Comparison of ENCODE assay signal across 10 mouse cellular contexts in genomic region chr13:112417163-112417523, GRCm38 (mm10). TPM values are rescaled to one million over a fixed set of nuclear protein-coding genes. Genes with fewer than 3 reads are reported as not detected.
A peak's percentile ranks its signal among the peaks of the same experiment; 100 is the strongest.
DNase-seq lines count a peak whose midpoint lies in the region; ATAC-seq and TF ChIP-seq lines count a peak whose summit lies in the region.
"Had no signal": no experiment of that assay in that cellular context is flagged by ENCODE, and none has a peak within 500 bp of the region (broad histone marks: within the 10 kb centered on the region; RNA-seq: fewer than 3 reads in every experiment).

No protein-coding gene starts in this region.

- DNase-seq in heart, embryonic 10.5 days (ENCODE audit: low spot score), result no peak
- DNase-seq in heart, adult 8-10 months (ENCODE audit: low spot score), result no peak
- DNase-seq in midbrain, embryonic 10.5 days (ENCODE audit: low spot score), result peak; percentile 37
- no peak for DNase-seq in midbrain, postnatal 0 days (ENCODE audit: low spot score)
- no peak for DNase-seq in heart, postnatal 0 days (ENCODE audit: low spot score)
- DNase-seq in left cerebral cortex, adult 11 months (ENCODE audit: low spot score), result no peak
- DNase-seq: right cerebral cortex, adult 18-20 months had no signal

- WGBS in heart, embryonic 10.5 days, result 25% methylated on average over 4 of the region's 4 CpGs
- WGBS in midbrain, embryonic 10.5 days, result 44% methylated on average over 4 of the region's 4 CpGs
- WGBS in midbrain, postnatal 0 days, result 50% methylated on average over 4 of the region's 4 CpGs
- 46% methylated on average over 4 of the region's 4 CpGs for WGBS in heart, postnatal 0 days
- 50% methylated on average over 4 of the region's 4 CpGs for WGBS in forebrain, embryonic 15.5 days

- no peaks in the 10 kb centered on the region for H3K27me3 ChIP-seq in heart, embryonic 10.5 days (ENCODE audit: insufficient read depth, poor library complexity, severe bottlenecking)
- no peaks in the 10 kb centered on the region for H3K27me3 ChIP-seq in midbrain, embryonic 10.5 days (ENCODE audit: low read depth, poor library complexity, severe bottlenecking)
- no peaks in the 10 kb centered on the region for H3K27me3 ChIP-seq in midbrain, postnatal 0 days (ENCODE audit: insufficient read depth, low read length)
- no peaks in the 10 kb centered on the region for H3K27me3 ChIP-seq in heart, postnatal 0 days (ENCODE audit: control insufficient read depth, insufficient read depth, low read length)
- no peaks in the 10 kb centered on the region for H3K27me3 ChIP-seq in myocyte (ENCODE audit: control insufficient read depth, insufficient read depth, insufficient read length)
- no peaks in the 10 kb centered on the region for H3K27me3 ChIP-seq in forebrain, embryonic 15.5 days
- H3K27me3 ChIP-seq: midbrain, embryonic 12.5 days had no signal

- no peak overlapping the region for H3K4me2 ChIP-seq in midbrain, postnatal 0 days (ENCODE audit: low read depth, low read length, poor library complexity, severe bottlenecking)
- H3K4me2 ChIP-seq in heart, postnatal 0 days (ENCODE audit: low read depth, low read length), result no peak overlapping the region
- peak overlapping the region; percentile 64 for H3K4me2 ChIP-seq in myocyte (ENCODE audit: low read depth)
- no peak overlapping the region for H3K4me2 ChIP-seq in forebrain, embryonic 15.5 days (replicated peaks)
- H3K4me2 ChIP-seq: midbrain, embryonic 12.5 days had no signal

- TF ChIP-seq CTCF in midbrain, postnatal 0 days (IDR thresholded peaks at IDR 0.05), result no peak
- no peak for TF ChIP-seq CTCF in heart, postnatal 0 days (IDR thresholded peaks at IDR 0.05; ENCODE audit: low read depth)

- no peak for ATAC-seq in midbrain, postnatal 0 days (ENCODE audit: low FRiP score)
- ATAC-seq in heart, postnatal 0 days (ENCODE audit: insufficient read depth, low read depth), result no peak
- no peak for ATAC-seq in forebrain, embryonic 15.5 days (replicated peaks)

- H3K79me2 ChIP-seq in myocyte (ENCODE audit: control insufficient read depth, insufficient read depth), result no peaks in the 10 kb centered on the region

- no peak overlapping the region for H3K4me3 ChIP-seq in heart, embryonic 10.5 days
- H3K4me3 ChIP-seq in midbrain, embryonic 10.5 days, result no peak overlapping the region
- H3K4me3 ChIP-seq in midbrain, postnatal 0 days (ENCODE audit: low read depth, low read length), result no peak overlapping the region
- no peak overlapping the region for H3K4me3 ChIP-seq in heart, postnatal 0 days (ENCODE audit: low read depth, low read length)
- no peak overlapping the region for H3K4me3 ChIP-seq in myocyte
- H3K4me3 ChIP-seq in forebrain, embryonic 15.5 days, result no peak overlapping the region
- H3K4me3 ChIP-seq: midbrain, embryonic 12.5 days had no signal

- H3K9ac ChIP-seq in midbrain, postnatal 0 days (replicated peaks; ENCODE audit: low read length, poor library complexity, severe bottlenecking), result no peak overlapping the region
- no peak overlapping the region for H3K9ac ChIP-seq in heart, postnatal 0 days (replicated peaks; ENCODE audit: low read depth, low read length)
- H3K9ac ChIP-seq in forebrain, embryonic 15.5 days (replicated peaks), result no peak overlapping the region
- H3K9ac ChIP-seq: midbrain, embryonic 12.5 days had no signal

- peak overlapping the region; percentile 85 for H3K27ac ChIP-seq in heart, embryonic 10.5 days
- H3K27ac ChIP-seq in midbrain, embryonic 10.5 days (replicated peaks), result peak overlapping the region; percentile 71
- no peak overlapping the region for H3K27ac ChIP-seq in midbrain, postnatal 0 days (ENCODE audit: low read depth, low read length)
- peak overlapping the region; percentile 66 for H3K27ac ChIP-seq in heart, postnatal 0 days (ENCODE audit: low read depth)
- H3K27ac ChIP-seq in forebrain, embryonic 15.5 days (replicated peaks), result no peak overlapping the region
- H3K27ac ChIP-seq: midbrain, embryonic 12.5 days had no signal

- no peak for TF ChIP-seq EP300 in heart, postnatal 0 days (IDR thresholded peaks at IDR 0.05; ENCODE audit: low read depth)

- no peaks in the 10 kb centered on the region for H3K36me3 ChIP-seq in heart, embryonic 10.5 days
- H3K36me3 ChIP-seq in midbrain, embryonic 10.5 days, result no peaks in the 10 kb centered on the region
- H3K36me3 ChIP-seq in midbrain, postnatal 0 days (ENCODE audit: insufficient read depth, low read length), result no peaks in the 10 kb centered on the region
- H3K36me3 ChIP-seq in heart, postnatal 0 days (replicated peaks; ENCODE audit: control insufficient read depth, insufficient read depth, low read length), result no peaks in the 10 kb centered on the region
- H3K36me3 ChIP-seq in myocyte (ENCODE audit: control insufficient read depth, insufficient read depth), result no peaks in the 10 kb centered on the region
- no peaks in the 10 kb centered on the region for H3K36me3 ChIP-seq in forebrain, embryonic 15.5 days
- H3K36me3 ChIP-seq: midbrain, embryonic 12.5 days had no signal

- no peak for TF ChIP-seq POLR2A in myocyte (IDR thresholded peaks at IDR 0.05; ENCODE audit: insufficient read length, low read depth)

- no peaks in the 10 kb centered on the region for H3K9me3 ChIP-seq in heart, embryonic 10.5 days
- no peaks in the 10 kb centered on the region for H3K9me3 ChIP-seq in midbrain, embryonic 10.5 days (replicated peaks)
- H3K9me3 ChIP-seq in midbrain, postnatal 0 days (ENCODE audit: low read length), result no peaks in the 10 kb centered on the region
- H3K9me3 ChIP-seq in heart, postnatal 0 days (replicated peaks; ENCODE audit: control insufficient read depth, low read length), result no peaks in the 10 kb centered on the region
- no peaks in the 10 kb centered on the region for H3K9me3 ChIP-seq in forebrain, embryonic 15.5 days
- H3K9me3 ChIP-seq: midbrain, embryonic 12.5 days had no signal

- peaks cover 24% of the 10 kb centered on the region for H3K4me1 ChIP-seq in heart, embryonic 10.5 days
- H3K4me1 ChIP-seq in midbrain, embryonic 10.5 days, result peaks cover 17% of the 10 kb centered on the region
- H3K4me1 ChIP-seq in midbrain, postnatal 0 days (ENCODE audit: insufficient read depth, low read length), result no peaks in the 10 kb centered on the region
- peaks cover 15% of the 10 kb centered on the region for H3K4me1 ChIP-seq in heart, postnatal 0 days (ENCODE audit: control insufficient read depth, insufficient read depth)
- no peaks in the 10 kb centered on the region for H3K4me1 ChIP-seq in forebrain, embryonic 15.5 days

- no peak overlapping the region for H3ac ChIP-seq in myocyte (ENCODE audit: control insufficient read depth, insufficient read length)

TF ChIP-seq in myocyte, 11 proteins besides CTCF, POLR2A, EP300 and RAD21:
- TF ChIP-seq TCF3 (IDR thresholded peaks at IDR 0.05; ENCODE audit: insufficient read length, low read depth) (no peak), USF1 (IDR thresholded peaks at IDR 0.05; ENCODE audit: low read depth) (no peak), TCF12 (IDR thresholded peaks at IDR 0.05; ENCODE audit: insufficient read depth, poor library complexity, severe bottlenecking) (no peak), CEBPB (IDR thresholded peaks at IDR 0.05; ENCODE audit: insufficient read depth, poor library complexity, severe bottlenecking) (no peak), POLR2AphosphoS2 (IDR thresholded peaks at IDR 0.05; ENCODE audit: insufficient read length, low read depth) (no peak), MYOG (IDR thresholded peaks at IDR 0.05; ENCODE audit: control insufficient read depth in 1 of 3, insufficient read depth in 1 of 3, insufficient read length in 2 of 3, low read depth in 2 of 3) (no peak), MAX (IDR thresholded peaks at IDR 0.05; ENCODE audit: low read depth) (no peak), REST (IDR thresholded peaks at IDR 0.05; ENCODE audit: insufficient read depth, insufficient read length) (no peak), MYOD1 (IDR thresholded peaks at IDR 0.05; ENCODE audit: control insufficient read depth in 1 of 3, insufficient read length in 2 of 3, low read depth in 2 of 3) (no peak), SRF (IDR thresholded peaks at IDR 0.05; ENCODE audit: control insufficient read depth, insufficient read length, low read depth) (no peak), E2F4 (IDR thresholded peaks at IDR 0.05; ENCODE audit: insufficient read depth) (no peak)

RNA-seq across cellular contexts. Expression of gene Il6st, which starts 46.7 kb away (rescaled TPM):
- polyA plus RNA-seq in heart, embryonic 10.5 days (2016; fragmentation: Nextera tagmentation; extraction: Ambion mirVana), result 32.3 and 55.6 TPM in 2 replicates
- 100 to 1,000 TPM; 217 to 273 (median 230) TPM for total RNA-seq in heart, adult 8-10 months (2022)
- polyA plus RNA-seq in midbrain, embryonic 10.5 days (2016; fragmentation: Nextera tagmentation; extraction: Ambion mirVana), result 21.6 and 28.4 TPM in 2 replicates
- total RNA-seq in midbrain, postnatal 0 days (2014; rRNA removed), result 35.8 and 36.1 TPM in 2 replicates
- polyA plus RNA-seq in midbrain, postnatal 0 days (2015; fragmentation: Nextera tagmentation; extraction: Ambion mirVana), result 19.6 and 20.5 TPM in 2 replicates
- 79.0 and 98.0 TPM in 2 replicates for total RNA-seq in heart, postnatal 0 days (2014; rRNA removed; ENCODE audit: low replicate concordance)
- 29.9 and 30.0 TPM in 2 replicates for polyA plus RNA-seq in heart, postnatal 0 days (2015; fragmentation: Nextera tagmentation; extraction: Ambion mirVana)
- 50.6 TPM for polyA plus RNA-seq in myocyte (2012; fragmentation: generic; extraction: Trizol)
- 11.3 and 15.1 TPM in 2 replicates for polyA plus RNA-seq in forebrain, embryonic 15.5 days (2015; fragmentation: Nextera tagmentation; extraction: Ambion mirVana)

Comparison
In these comparisons a context has a peak if more than half of its experiments do, and no peak if none do; other contexts are left out.
1. H3K27ac ChIP-seq: peak in heart, embryonic 10.5 days (single experiment), midbrain, embryonic 10.5 days (single experiment) and heart, postnatal 0 days (single experiment); none in midbrain, postnatal 0 days (single experiment) and forebrain, embryonic 15.5 days (single experiment).